In genomic region chr19:34464453-34464852, GRCm38 (mm10) we compare ENCODE assay signal across 19 mouse cellular contexts. TPM values are rescaled to one million over a fixed set of nuclear protein-coding genes. Genes with fewer than 3 reads are reported as not detected.
"Had no signal": no experiment of that assay in that cellular context is flagged by ENCODE, and none has a peak within 500 bp of the region (broad histone marks: within the 10 kb centered on the region; RNA-seq: fewer than 3 reads in every experiment).

No protein-coding gene starts in this region.

- H3K4me1 ChIP-seq: intestine, embryonic 15.5 days; kidney, embryonic 15.5 days; liver, embryonic 12.5 days; liver, embryonic 15.5 days; midbrain, embryonic 13.5 days; stomach, embryonic 15.5 days had no signal

- H3K4me3 ChIP-seq: intestine, embryonic 15.5 days; kidney, embryonic 15.5 days; left cerebral cortex, adult 2 months; liver, embryonic 12.5 days; liver, embryonic 15.5 days; megakaryocyte, embryonic 14.5 days; midbrain, embryonic 10.5 days; midbrain, embryonic 13.5 days; myocyte; stomach, embryonic 15.5 days had no signal

- ATAC-seq: intestine, embryonic 15.5 days; liver, embryonic 12.5 days; midbrain, embryonic 13.5 days; midbrain, embryonic 16.5 days had no signal

- DNase-seq: kidney, adult 11 months; kidney, adult 8-10 months; kidney, postnatal 10 days; kidney, postnatal 36 days; layer of hippocampus, postnatal 36 days; lung, adult 18-20 months; thymus, postnatal 25 days had no signal

- H3K27ac ChIP-seq: intestine, embryonic 15.5 days; kidney, embryonic 15.5 days; left cerebral cortex, adult 2 months; liver, embryonic 12.5 days; liver, embryonic 15.5 days; midbrain, embryonic 10.5 days; midbrain, embryonic 13.5 days; stomach, embryonic 15.5 days had no signal

- H3K9ac ChIP-seq: intestine, embryonic 15.5 days; kidney, embryonic 15.5 days; liver, embryonic 12.5 days; liver, embryonic 15.5 days; midbrain, embryonic 13.5 days; stomach, embryonic 15.5 days had no signal

- H3K27me3 ChIP-seq: intestine, embryonic 15.5 days; kidney, embryonic 15.5 days; liver, embryonic 12.5 days; liver, embryonic 15.5 days; midbrain, embryonic 13.5 days; stomach, embryonic 15.5 days had no signal

- H3K4me2 ChIP-seq: intestine, embryonic 15.5 days; kidney, embryonic 15.5 days; liver, embryonic 12.5 days; liver, embryonic 15.5 days; midbrain, embryonic 13.5 days; stomach, embryonic 15.5 days had no signal

- H3K9me3 ChIP-seq: intestine, embryonic 15.5 days; kidney, embryonic 15.5 days; liver, embryonic 12.5 days; liver, embryonic 15.5 days; midbrain, embryonic 10.5 days; midbrain, embryonic 13.5 days; stomach, embryonic 15.5 days had no signal

- H3K36me3 ChIP-seq: intestine, embryonic 15.5 days; kidney, embryonic 15.5 days; liver, embryonic 12.5 days; liver, embryonic 15.5 days; midbrain, embryonic 10.5 days; midbrain, embryonic 13.5 days; stomach, embryonic 15.5 days had no signal

RNA-seq across cellular contexts. Expression of gene Ch25h, which starts 10.5 kb away (rescaled TPM):
- total RNA-seq: monocyte, adult 5-6 weeks had no signal
